Mouse (Mus musculus): ENCODE measurements around the gene Syk.

DNA sequence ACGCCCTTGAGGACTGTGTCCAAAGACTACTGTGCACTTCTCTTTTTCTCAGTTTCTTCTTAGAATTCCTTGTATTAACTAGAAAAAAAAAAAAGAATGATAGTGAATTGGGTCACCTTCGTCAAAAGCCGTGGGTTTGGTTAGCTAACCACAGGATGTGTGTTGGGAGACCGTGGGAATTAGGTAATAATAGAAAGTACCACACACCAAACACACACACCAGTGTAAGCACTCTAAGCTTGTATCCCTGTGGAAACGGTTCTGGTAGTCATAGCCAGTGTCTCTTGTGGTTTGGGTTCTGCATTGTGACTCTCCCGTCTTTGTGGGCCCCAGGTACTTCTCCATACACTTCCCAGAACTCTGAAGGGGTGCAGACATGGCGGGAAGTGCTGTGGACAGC is 27.5 kb downstream of the Syk start:
- no peak for TF ChIP-seq POLR2A (IDR thresholded peaks at IDR 0.05; ENCODE audit: control insufficient read depth, low read depth, low read length)
- no peak for TF ChIP-seq CTCF (IDR thresholded peaks at IDR 0.05; ENCODE audit: control insufficient read depth, insufficient read depth, insufficient replicate concordance, low read depth, low read length)
